Mouse (Mus musculus) kidney, embryonic 15.5 days (tissue): ENCODE results near the gene Inha. TPM values are rescaled to one million over a fixed set of nuclear protein-coding genes. Genes with fewer than 3 reads are reported as not detected.
A peak's percentile ranks its signal among the peaks of the same experiment; 100 is the strongest.

Source experiments
- ATAC-seq: fragments of 200-750 bp; cut with Nextera tagmentation; replicated peaks from 2 replicates; pipeline ENCODE4 v1.8.0; 2017; ENCODE audit warnings: moderate TSS enrichment; ENCODE audit not compliant: low FRiP score
- H3K27ac ChIP-seq: fragments of 300-500 bp; sonication (generic); 2 replicates; pipeline ENCODE4 v1.5.1; 2015; ENCODE audit warnings: mild to moderate bottlenecking, inconsistent platforms
- H3K27me3 ChIP-seq: fragments of 300-500 bp; sonication (generic); 2 replicates; pipeline ENCODE4 v1.6.1; 2015; ENCODE audit warnings: inconsistent platforms
- H3K36me3 ChIP-seq: fragments of 300-500 bp; sonication (generic); 2 replicates; pipeline ENCODE4 v1.6.1; 2015; ENCODE audit warnings: inconsistent platforms
- H3K4me1 ChIP-seq: fragments of 300-500 bp; sonication (generic); 2 replicates; pipeline ENCODE4 v1.6.1; 2015; ENCODE audit warnings: inconsistent platforms
- H3K4me2 ChIP-seq: fragments of 300-500 bp; sonication (generic); 2 replicates; pipeline ENCODE4 v1.6.1; 2015; ENCODE audit warnings: moderate library complexity, mild to moderate bottlenecking, inconsistent platforms
- H3K4me3 ChIP-seq: fragments of 300-500 bp; sonication (generic); replicated peaks from 2 replicates; pipeline ENCODE4 v1.5.1; 2015; ENCODE audit warnings: mild to moderate bottlenecking, inconsistent platforms
- H3K9ac ChIP-seq: fragments of 300-500 bp; sonication (generic); 2 replicates; pipeline ENCODE4 v1.6.1; 2015; ENCODE audit warnings: mild to moderate bottlenecking, inconsistent platforms
- H3K9me3 ChIP-seq: fragments of 300-500 bp; sonication (generic); replicated peaks from 2 replicates; pipeline ENCODE4 v1.6.1; 2016; ENCODE audit warnings: inconsistent platforms
- WGBS: fragments of 180-500 bp; shearing (Covaris S2); methylation state at CpG from one replicate; pipeline ENCODE4 v1.1.7; 2015; ENCODE audit warnings: mixed read lengths; 5-methylcytosine and 5-hydroxymethylcytosine counted together
- polyA plus RNA-seq: library from polyadenylated mRNA; unstranded; fragments of >200 nt; fragmentation: Nextera tagmentation; extraction: Ambion mirVana; gene quantifications from 2 replicates; pipeline ENCODE4 v1.2.1, GENCODE M21; 2015

The Inha gene
- 6.0 and 11.2 TPM in 2 replicates for polyA plus RNA-seq

- 48% methylated on average over 10 of the region's 10 CpGs for WGBS
- Histone ChIP-seq H3K4me3 (peak within 1 kb of the TSS; percentile 88), H3K9ac (peak within 1 kb of the TSS; percentile 92), H3K4me1 (peaks cover 75% of the 10 kb centered on the region), H3K36me3 (peaks cover 20% of the 10 kb centered on the region), H3K27me3 (no peaks in the 10 kb centered on the region), H3K4me2 (peak within 1 kb of the TSS; percentile 86), H3K27ac (peak within 1 kb of the TSS; percentile 98), H3K9me3 (no peaks in the 10 kb centered on the region)
- 0 out of 2 replicates have a peak, but pooled peaks have one; percentile 3 for ATAC-seq
These were observed at the start of gene Inha for GRCm38 (mm10) chr1:75507006-75507405. Inha (plus strand) TSS chr1:75507077.

GRCm38 (mm10) chr1:75457710-75458024 lies 49.2 kb upstream of the Inha start:
- Histone ChIP-seq H3K9ac (peak overlapping the region; percentile 33; the same call in 1 of the 2 replicates), H3K4me1 (peaks cover 68% of the 10 kb centered on the region), H3K27ac (peak overlapping the region; percentile 95), H3K9me3 (no peaks in the 10 kb centered on the region), H3K36me3 (no peaks in the 10 kb centered on the region), H3K27me3 (peaks cover 48% of the 10 kb centered on the region), H3K4me3 (peak overlapping the region; percentile 38), H3K4me2 (peak overlapping the region; percentile 70)
- ATAC-seq: peak; percentile 17
- WGBS: 3% methylated on average over 9 of the region's 10 CpGs

GRCm38 (mm10) chr1:75458025-75458788 lies 48.7 kb upstream of the Inha start:
- H3K4me3 ChIP-seq: peak overlapping the region; percentile 38
- 1% methylated on average over 42 of the region's 42 CpGs for WGBS
- peak overlapping the region; percentile 33 for H3K9ac ChIP-seq
- peak; percentile 83 for ATAC-seq
- peak overlapping the region; percentile 95 for H3K27ac ChIP-seq
- H3K4me1 ChIP-seq: peaks cover 69% of the 10 kb centered on the region
- peaks cover 43% of the 10 kb centered on the region for H3K27me3 ChIP-seq
- no peaks in the 10 kb centered on the region for H3K36me3 ChIP-seq
- no peaks in the 10 kb centered on the region for H3K9me3 ChIP-seq
- peak overlapping the region; percentile 70 for H3K4me2 ChIP-seq

- peak; percentile 20 for ATAC-seq
- H3K36me3 ChIP-seq: no peaks in the 10 kb centered on the region
- peaks cover 68% of the 10 kb centered on the region for H3K4me1 ChIP-seq
These were observed 47.8 kb upstream of the Inha start for GRCm38 (mm10) chr1:75458789-75459684.

GRCm38 (mm10) chr1:75460297-75460696 lies 46.6 kb upstream of the Inha start:
- H3K9ac ChIP-seq: no peak overlapping the region

More at GRCm38 (mm10) chr1:75458789-75459684, 47.8 kb upstream of the Inha start:
- H3K27me3 ChIP-seq: peaks cover 43% of the 10 kb centered on the region
- H3K4me2 ChIP-seq: peak overlapping the region; percentile 70
- no peaks in the 10 kb centered on the region for H3K9me3 ChIP-seq
- peak overlapping the region; percentile 38 for H3K4me3 ChIP-seq
- H3K9ac ChIP-seq: peak overlapping the region; percentile 33
- peak overlapping the region; percentile 95 for H3K27ac ChIP-seq
- WGBS: 8% methylated on average over 23 of the region's 23 CpGs

GRCm38 (mm10) chr1:75462636-75463035 lies 44.2 kb upstream of the Inha start:
- H3K4me3 ChIP-seq: no peak overlapping the region
- no peaks in the 10 kb centered on the region for H3K36me3 ChIP-seq
- no peak overlapping the region for H3K27ac ChIP-seq
- no peak overlapping the region for H3K4me2 ChIP-seq
- H3K4me1 ChIP-seq: peaks cover 48% of the 10 kb centered on the region
- no peaks in the 10 kb centered on the region for H3K9me3 ChIP-seq
- 31% methylated on average over 1 of the region's 1 CpGs for WGBS
- no peak for ATAC-seq
- peaks cover 43% of the 10 kb centered on the region for H3K27me3 ChIP-seq
- H3K9ac ChIP-seq: no peak overlapping the region

More at GRCm38 (mm10) chr1:75460297-75460696, 46.6 kb upstream of the Inha start:
- Histone ChIP-seq H3K27me3 (peaks cover 49% of the 10 kb centered on the region), H3K36me3 (no peaks in the 10 kb centered on the region), H3K4me2 (no peak overlapping the region), H3K4me3 (no peak overlapping the region), H3K27ac (no peak overlapping the region), H3K4me1 (peaks cover 59% of the 10 kb centered on the region), H3K9me3 (no peaks in the 10 kb centered on the region)
- no peak for ATAC-seq
- WGBS: 70% methylated on average over 7 of the region's 7 CpGs

- H3K4me2 ChIP-seq: no peak overlapping the region
- ATAC-seq: no peak; the same call in 1 of the 2 replicates
- no peak overlapping the region; the same call in 1 of the 2 replicates for H3K27ac ChIP-seq
- WGBS: 73% methylated on average over 5 of the region's 5 CpGs
- H3K9ac ChIP-seq: no peak overlapping the region
- H3K4me3 ChIP-seq: no peak overlapping the region
- H3K36me3 ChIP-seq: no peaks in the 10 kb centered on the region
- H3K4me1 ChIP-seq: peaks cover 40% of the 10 kb centered on the region
- peaks cover 49% of the 10 kb centered on the region for H3K27me3 ChIP-seq
- H3K9me3 ChIP-seq: no peaks in the 10 kb centered on the region
These were observed 43.1 kb upstream of the Inha start for GRCm38 (mm10) chr1:75463652-75464204.

GRCm38 (mm10) chr1:75467215-75467927 lies 39.5 kb upstream of the Inha start:
- H3K4me3 ChIP-seq: no peak overlapping the region
- H3K4me1 ChIP-seq: peaks cover 31% of the 10 kb centered on the region
- H3K27me3 ChIP-seq: peaks cover 69% of the 10 kb centered on the region
- WGBS: 6% methylated on average over 14 of the region's 14 CpGs
- 0 out of 2 replicates have a peak, but pooled peaks cover 2% of the 10 kb centered on the region for H3K36me3 ChIP-seq
- peak overlapping the region; percentile 24; the same call in 1 of the 2 replicates for H3K4me2 ChIP-seq
- peak; percentile 78 for ATAC-seq
- H3K9ac ChIP-seq: no peak overlapping the region
- no peaks in the 10 kb centered on the region for H3K9me3 ChIP-seq
- no peak overlapping the region for H3K27ac ChIP-seq

GRCm38 (mm10) chr1:75469287-75469825 lies 37.5 kb upstream of the Inha start:
- H3K36me3 ChIP-seq: peaks cover 22% of the 10 kb centered on the region
- 83% methylated on average over 17 of the region's 17 CpGs for WGBS
- peaks cover 74% of the 10 kb centered on the region for H3K27me3 ChIP-seq
- no peak overlapping the region for H3K9ac ChIP-seq
- H3K9me3 ChIP-seq: no peaks in the 10 kb centered on the region
- H3K4me1 ChIP-seq: peaks cover 15% of the 10 kb centered on the region
- H3K4me3 ChIP-seq: no peak overlapping the region
- ATAC-seq: no peak
- no peak overlapping the region for H3K27ac ChIP-seq
- no peak overlapping the region for H3K4me2 ChIP-seq

GRCm38 (mm10) chr1:75476441-75476840 lies 30.4 kb upstream of the Inha start:
- Histone ChIP-seq H3K36me3 (peaks cover 49% of the 10 kb centered on the region), H3K4me1 (peaks cover 27% of the 10 kb centered on the region), H3K4me2 (no peak overlapping the region), H3K9ac (no peak overlapping the region), H3K4me3 (no peak overlapping the region), H3K27ac (no peak overlapping the region), H3K9me3 (no peaks in the 10 kb centered on the region), H3K27me3 (peaks cover 68% of the 10 kb centered on the region)
- 92% methylated on average over 11 of the region's 11 CpGs for WGBS
- ATAC-seq: no peak
